Mouse (Mus musculus) layer of hippocampus, adult 11-12 months (tissue): ENCODE measurements around the gene Olfr943.

ENCODE experiments used
- DNase-seq: peaks from one replicate; pipeline ENCODE4 v3.0.0; 2022; ENCODE audit warnings: low spot score

Olfr943 gene

DNA sequence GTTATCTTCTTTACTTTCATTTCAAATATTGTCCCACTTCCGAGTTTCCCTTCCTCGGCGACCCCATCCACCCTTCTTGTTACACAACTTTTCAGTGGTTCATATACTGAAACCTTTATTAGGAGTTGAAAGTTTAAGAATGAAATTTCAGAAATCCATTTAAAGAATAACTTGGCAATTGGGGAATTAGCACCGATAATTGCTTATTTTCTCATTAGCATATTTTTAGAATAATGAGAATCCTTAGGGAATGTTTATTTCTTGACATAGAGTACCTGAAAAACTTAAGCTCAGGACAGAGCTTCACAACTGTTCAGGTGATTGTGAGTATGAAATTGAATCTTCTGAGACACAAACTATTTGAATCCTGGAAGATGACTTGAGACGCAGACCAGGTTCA is at the start of gene Olfr943:
Gene Olfr943 (plus strand): TSS at position 301 of the 400 bp plus-strand sequence.
- DNase-seq, result no peak

DNA sequence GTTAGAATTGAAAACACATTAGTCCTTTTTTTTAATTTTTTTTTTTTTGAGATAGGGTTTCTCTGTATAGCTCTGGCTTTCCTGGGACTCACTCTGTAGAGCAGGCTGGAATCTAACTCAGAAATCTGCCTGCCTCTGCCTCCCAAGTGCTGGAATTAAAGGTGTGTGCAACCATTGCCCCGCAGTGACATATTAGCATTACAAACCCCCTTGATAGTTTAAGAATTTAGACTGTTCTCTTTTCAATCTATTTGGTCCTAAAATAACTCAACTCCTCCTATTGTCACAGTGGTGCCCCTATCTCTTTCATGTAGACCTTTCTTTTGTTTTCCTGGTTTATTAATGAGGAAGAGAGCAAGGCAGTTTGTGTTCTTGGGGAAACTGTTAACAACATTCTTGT is 38.8 kb upstream of the Olfr943 start:
- DNase-seq, result no peak

DNA sequence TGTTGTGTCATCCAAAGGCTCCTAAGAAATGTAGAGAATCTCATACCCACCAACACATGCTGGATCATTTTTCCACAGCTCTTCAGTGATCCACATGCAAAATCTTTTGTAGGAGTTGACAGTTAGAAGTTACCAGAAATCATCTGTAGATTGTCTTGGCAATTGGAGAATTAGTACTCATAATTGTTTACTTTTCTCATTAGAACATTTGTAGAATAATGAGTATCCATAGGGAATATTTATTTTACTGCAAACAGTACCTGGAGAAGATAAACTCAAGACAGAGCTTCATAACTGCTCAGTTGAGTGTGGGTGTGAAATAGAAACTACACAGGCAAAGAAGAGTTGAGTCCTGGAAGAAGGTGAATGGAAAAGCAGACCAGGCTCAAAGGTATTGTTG is 38.3 kb upstream of the Olfr943 start, which contains the start of gene Olfr27:
Gene Olfr27 (plus strand): TSS at position 301 of the 400 bp plus-strand sequence.
- no peak for DNase-seq

DNA sequence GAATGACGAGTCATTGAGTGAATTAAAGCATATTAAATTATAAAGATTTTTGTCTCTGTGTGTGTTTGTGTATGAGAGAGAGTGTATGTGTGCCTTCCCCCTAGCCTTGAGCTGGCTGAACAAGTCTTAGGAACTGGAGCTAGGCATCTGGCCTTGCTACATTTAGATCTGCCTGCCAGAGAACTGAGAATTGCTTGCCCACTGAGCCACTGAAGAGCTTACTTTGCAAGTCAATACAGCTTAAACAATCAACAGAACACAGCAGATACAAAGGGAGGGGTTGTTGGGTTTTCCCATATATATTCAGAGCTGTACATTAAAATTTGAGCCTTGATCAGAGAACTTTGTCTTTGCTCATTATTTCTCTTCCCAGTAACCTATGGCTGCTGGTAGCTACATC is 13.7 kb upstream of the Olfr943 start:
- DNase-seq, result no peak

DNA sequence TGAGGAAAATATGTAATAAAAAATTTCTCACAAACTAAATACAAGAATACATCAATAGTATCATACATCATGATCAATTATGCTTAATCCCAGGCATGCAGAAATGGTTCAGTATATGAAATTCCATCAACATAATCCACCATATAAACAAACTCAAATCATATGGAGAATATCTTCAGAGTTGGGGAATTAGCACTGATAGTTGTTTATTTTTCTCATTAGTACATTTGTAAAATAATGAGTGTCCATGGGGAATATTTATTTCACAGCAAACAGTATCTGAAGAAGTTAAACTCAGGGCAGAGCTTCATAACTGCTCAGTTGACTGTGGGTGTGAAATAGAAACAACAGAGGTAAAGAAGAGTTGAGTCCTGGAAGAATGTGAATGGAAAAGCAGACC is 35.5 kb downstream of the Olfr943 start, which contains the start of gene Olfr944:
Gene Olfr944 (plus strand): TSS at position 301 of the 400 bp plus-strand sequence.
- no peak for DNase-seq
